Mouse (Mus musculus) ES-Bruce4 (cell line): ENCODE measurements around the gene Hnrnpu.

Experiments
- CTCF ChIP-seq: IDR thresholded peaks from one replicate; pipeline ENCODE4 v1.8.1; 2011; ENCODE audit warnings: low read depth, low read length
- POLR2A ChIP-seq: IDR thresholded peaks from one replicate; pipeline ENCODE4 v1.8.1; 2011; ENCODE audit warnings: low read length; ENCODE audit not compliant: insufficient read depth

GRCm38 (mm10) chr1:178318002-178318388, 19.6 kb downstream of the Hnrnpu start:
- no peak for TF ChIP-seq POLR2A
- TF ChIP-seq CTCF: no peak
